Mouse (Mus musculus): ENCODE data around the gene F13a1.

F13a1 gene

GRCm38 (mm10) chr13:37050126-37050525, at the start of gene F13a1:
Gene F13a1, minus strand, starts transcription at chr13:37050244.
- no peak for DNase-seq

- DNase-seq, result no peak
These were observed 41.6 kb upstream of the F13a1 start for GRCm38 (mm10) chr13:37091620-37092019.

- DNase-seq, result no peak
These were observed 39.1 kb upstream of the F13a1 start for GRCm38 (mm10) chr13:37089104-37089503.

- no peak for DNase-seq
These were observed 31.6 kb upstream of the F13a1 start for GRCm38 (mm10) chr13:37081506-37082241.

- no peak for DNase-seq
These were observed 21.3 kb upstream of the F13a1 start for GRCm38 (mm10) chr13:37071390-37071789.

GRCm38 (mm10) chr13:37070824-37071223, 20.8 kb upstream of the F13a1 start:
- no peak for DNase-seq

GRCm38 (mm10) chr13:37060810-37061209, 10.8 kb upstream of the F13a1 start:
- DNase-seq, result no peak

- peak in 1 of 2 experiments; percentile 3 for DNase-seq
These were observed 6.6 kb upstream of the F13a1 start for GRCm38 (mm10) chr13:37056662-37057061.

GRCm38 (mm10) chr13:37049631-37050030, 413 bp downstream of the F13a1 start:
- no peak for DNase-seq

- DNase-seq, result no peak
These were observed 1.0 kb downstream of the F13a1 start for GRCm38 (mm10) chr13:37049018-37049417.

- peak in 1 of 2 experiments; percentile 31 for DNase-seq
These were observed 5.0 kb downstream of the F13a1 start for GRCm38 (mm10) chr13:37045005-37045404.

GRCm38 (mm10) chr13:37034745-37035144, 15.3 kb downstream of the F13a1 start:
- no peak for DNase-seq

- no peak for DNase-seq
These were observed 24.0 kb downstream of the F13a1 start for GRCm38 (mm10) chr13:37025996-37026579.

GRCm38 (mm10) chr13:37021575-37021974, 28.5 kb downstream of the F13a1 start:
- no peak for DNase-seq

GRCm38 (mm10) chr13:37010771-37011170, 39.3 kb downstream of the F13a1 start:
- no peak for DNase-seq

- DNase-seq, result no peak
These were observed 43.8 kb downstream of the F13a1 start for GRCm38 (mm10) chr13:37006224-37006623.

- DNase-seq, result no peak
These were observed 50.8 kb downstream of the F13a1 start for GRCm38 (mm10) chr13:36999210-36999705.

GRCm38 (mm10) chr13:36993593-36993992, 56.5 kb downstream of the F13a1 start:
- DNase-seq, result no peak

- no peak for DNase-seq
These were observed 61.7 kb downstream of the F13a1 start for GRCm38 (mm10) chr13:36988392-36988791.

- DNase-seq, result no peak
These were observed 77.0 kb downstream of the F13a1 start for GRCm38 (mm10) chr13:36973016-36973415.

GRCm38 (mm10) chr13:36972226-36972625, 77.8 kb downstream of the F13a1 start:
- no peak for DNase-seq

- DNase-seq, result no peak
These were observed 87.1 kb downstream of the F13a1 start for GRCm38 (mm10) chr13:36962926-36963325.

GRCm38 (mm10) chr13:36958996-36959395, 91.0 kb downstream of the F13a1 start:
- DNase-seq, result no peak

GRCm38 (mm10) chr13:36954937-36955336, 95.1 kb downstream of the F13a1 start:
- no peak for DNase-seq

Measured in spleen, adult 18-20 months (tissue).